Mouse (Mus musculus) liver, embryonic 15.5 days (tissue): ENCODE data around the gene Rab36. TPM values are rescaled to one million over a fixed set of nuclear protein-coding genes. Genes with fewer than 3 reads are reported as not detected.
"Not testable (repeated sequence)": the region's sequence is repeated elsewhere in the genome, so short reads cannot be mapped to it uniquely, and the experiment has no call there.

ENCODE experiments used
- ATAC-seq: fragments of 200-750 bp; cut with Nextera tagmentation; 2 replicates; pipeline ENCODE4 v1.8.0; 2017; ENCODE audit warnings: moderate number of reproducible peaks, mild to moderate bottlenecking, moderate library complexity; ENCODE audit not compliant: insufficient read depth
- H3K27ac ChIP-seq: fragments of 300-500 bp; sonication (generic); replicated peaks from 2 replicates; pipeline ENCODE4 v1.5.1; 2015; ENCODE audit warnings: mild to moderate bottlenecking, inconsistent platforms
- H3K27me3 ChIP-seq: fragments of 300-500 bp; sonication (generic); 2 replicates; pipeline ENCODE4 v1.6.1; 2015; ENCODE audit warnings: mild to moderate bottlenecking, inconsistent platforms
- H3K36me3 ChIP-seq: fragments of 300-500 bp; sonication (generic); replicated peaks from 2 replicates; pipeline ENCODE4 v1.6.1; 2015; ENCODE audit warnings: moderate library complexity, mild to moderate bottlenecking, inconsistent platforms
- H3K4me1 ChIP-seq: fragments of 300-500 bp; sonication (generic); replicated peaks from 2 replicates; pipeline ENCODE4 v1.6.1; 2015; ENCODE audit warnings: inconsistent platforms
- H3K4me2 ChIP-seq: fragments of 300-500 bp; sonication (generic); 2 replicates; pipeline ENCODE4 v1.6.1; 2015; ENCODE audit warnings: moderate library complexity, mild to moderate bottlenecking, inconsistent platforms
- H3K4me3 ChIP-seq: fragments of 300-500 bp; sonication (generic); replicated peaks from 2 replicates; pipeline ENCODE4 v1.5.1; 2015; ENCODE audit warnings: mild to moderate bottlenecking, inconsistent platforms
- H3K9ac ChIP-seq: fragments of 300-500 bp; sonication (generic); 2 replicates; pipeline ENCODE4 v1.6.1; 2015; ENCODE audit warnings: moderate library complexity, mild to moderate bottlenecking, inconsistent platforms
- H3K9me3 ChIP-seq: fragments of 300-500 bp; sonication (generic); replicated peaks from 2 replicates; pipeline ENCODE4 v1.6.1; 2016; ENCODE audit warnings: inconsistent platforms
- WGBS: fragments of 180-500 bp; shearing (Covaris S2); methylation state at CpG from one replicate; pipeline ENCODE4 v1.1.7; 2015; ENCODE audit warnings: mixed read lengths; ENCODE audit not compliant: insufficient replicate concordance; 5-methylcytosine and 5-hydroxymethylcytosine counted together
- polyA plus RNA-seq: library from polyadenylated mRNA; unstranded; fragments of >200 nt; fragmentation: Nextera tagmentation; extraction: Ambion mirVana; gene quantifications from 2 replicates; pipeline ENCODE4 v1.2.1, GENCODE M21; 2015

Gene Rab36
- polyA plus RNA-seq, 1 experiment from 2014 or later = 1.7 TPM

GRCm38 (mm10) chr10:75015465-75015864 lies 21.4 kb upstream of the Rab36 start:
- no peak overlapping the region for H3K4me3 ChIP-seq
- no peaks in the 10 kb centered on the region for H3K4me1 ChIP-seq
- H3K27ac ChIP-seq = no peak overlapping the region
- no peaks in the 10 kb centered on the region for H3K27me3 ChIP-seq
- no peaks in the 10 kb centered on the region for H3K9me3 ChIP-seq
- H3K4me2 ChIP-seq = no peak overlapping the region
- ATAC-seq = no peak
- WGBS = 56% methylated on average over 14 of the region's 14 CpGs
- H3K9ac ChIP-seq = no peak overlapping the region
- no peaks in the 10 kb centered on the region for H3K36me3 ChIP-seq

GRCm38 (mm10) chr10:75016481-75016880 lies 20.4 kb upstream of the Rab36 start:
- Histone ChIP-seq H3K27ac (no peak overlapping the region), H3K36me3 (no peaks in the 10 kb centered on the region), H3K9me3 (no peaks in the 10 kb centered on the region), H3K4me1 (no peaks in the 10 kb centered on the region), H3K9ac (no peak overlapping the region), H3K27me3 (no peaks in the 10 kb centered on the region), H3K4me3 (no peak overlapping the region), H3K4me2 (no peak overlapping the region)
- ATAC-seq = no peak
- WGBS = 74% methylated on average over 4 of the region's 4 CpGs

GRCm38 (mm10) chr10:75020271-75020670 lies 16.6 kb upstream of the Rab36 start:
- Histone ChIP-seq H3K27ac (no peak overlapping the region), H3K9me3 (no peaks in the 10 kb centered on the region), H3K36me3 (no peaks in the 10 kb centered on the region), H3K4me2 (no peak overlapping the region), H3K9ac (no peak overlapping the region), H3K4me1 (no peaks in the 10 kb centered on the region), H3K4me3 (no peak overlapping the region), H3K27me3 (no peaks in the 10 kb centered on the region)
- WGBS = 65% methylated on average over 2 of the region's 2 CpGs
- no peak for ATAC-seq

- Histone ChIP-seq H3K9me3 (no peaks in the 10 kb centered on the region), H3K27ac (no peak overlapping the region), H3K27me3 (no peaks in the 10 kb centered on the region), H3K4me1 (no peaks in the 10 kb centered on the region), H3K9ac (no peak overlapping the region), H3K36me3 (no peaks in the 10 kb centered on the region), H3K4me3 (no peak overlapping the region), H3K4me2 (no peak overlapping the region)
- WGBS = 6% methylated on average over 6 of the region's 6 CpGs
- no peak for ATAC-seq
These were observed 15.7 kb upstream of the Rab36 start for GRCm38 (mm10) chr10:75021138-75021537.

GRCm38 (mm10) chr10:75026491-75026890 lies 10.4 kb upstream of the Rab36 start:
- no peaks in the 10 kb centered on the region for H3K9me3 ChIP-seq
- H3K36me3 ChIP-seq = no peaks in the 10 kb centered on the region
- H3K4me3 ChIP-seq = no peak overlapping the region
- peaks cover 6% of the 10 kb centered on the region; the same call in 1 of the 2 replicates for H3K4me1 ChIP-seq
- H3K27me3 ChIP-seq = no peaks in the 10 kb centered on the region
- H3K9ac ChIP-seq = no peak overlapping the region
- ATAC-seq = no peak
- no peak overlapping the region for H3K27ac ChIP-seq
- H3K4me2 ChIP-seq = no peak overlapping the region
- 60% methylated on average over 8 of the region's 8 CpGs for WGBS

GRCm38 (mm10) chr10:75028743-75029142 lies 8.1 kb upstream of the Rab36 start:
- no peak overlapping the region for H3K9ac ChIP-seq
- H3K4me3 ChIP-seq = no peak overlapping the region
- H3K4me1 ChIP-seq = peaks cover 6% of the 10 kb centered on the region; the same call in 1 of the 2 replicates
- H3K36me3 ChIP-seq = no peaks in the 10 kb centered on the region
- no peak overlapping the region for H3K27ac ChIP-seq
- no peak overlapping the region for H3K4me2 ChIP-seq
- no peak for ATAC-seq
- 28% methylated on average over 8 of the region's 8 CpGs for WGBS
- no peaks in the 10 kb centered on the region for H3K27me3 ChIP-seq
- no peaks in the 10 kb centered on the region for H3K9me3 ChIP-seq

- Histone ChIP-seq H3K4me3 (no peak overlapping the region), H3K4me2 (no peak overlapping the region), H3K9me3 (no peaks in the 10 kb centered on the region), H3K27me3 (no peaks in the 10 kb centered on the region), H3K4me1 (peaks cover 6% of the 10 kb centered on the region; the same call in 1 of the 2 replicates), H3K27ac (no peak overlapping the region), H3K36me3 (no peaks in the 10 kb centered on the region), H3K9ac (no peak overlapping the region)
- WGBS = 44% methylated on average over 3 of the region's 3 CpGs
- no peak for ATAC-seq
These were observed 7.2 kb upstream of the Rab36 start for GRCm38 (mm10) chr10:75029677-75030076.

GRCm38 (mm10) chr10:75030234-75030633 lies 6.6 kb upstream of the Rab36 start:
- H3K9me3 ChIP-seq = no peaks in the 10 kb centered on the region
- no peak overlapping the region for H3K4me3 ChIP-seq
- WGBS = 58% methylated on average over 3 of the region's 3 CpGs
- no peak for ATAC-seq
- H3K9ac ChIP-seq = no peak overlapping the region
- no peak overlapping the region for H3K27ac ChIP-seq
- H3K27me3 ChIP-seq = no peaks in the 10 kb centered on the region
- no peak overlapping the region for H3K4me2 ChIP-seq
- peaks cover 6% of the 10 kb centered on the region; the same call in 1 of the 2 replicates for H3K4me1 ChIP-seq
- H3K36me3 ChIP-seq = no peaks in the 10 kb centered on the region

- no peak for ATAC-seq
- Histone ChIP-seq H3K4me3 (no peak overlapping the region), H3K4me2 (no peak overlapping the region), H3K27ac (no peak overlapping the region), H3K9ac (no peak overlapping the region), H3K36me3 (no peaks in the 10 kb centered on the region), H3K27me3 (no peaks in the 10 kb centered on the region), H3K9me3 (no peaks in the 10 kb centered on the region), H3K4me1 (peaks cover 6% of the 10 kb centered on the region; the same call in 1 of the 2 replicates)
- WGBS = 46% methylated on average over 5 of the region's 5 CpGs
These were observed 5.3 kb upstream of the Rab36 start for GRCm38 (mm10) chr10:75031345-75032114.

- Histone ChIP-seq H3K4me3 (no peak within 1 kb of the TSS), H3K36me3 (no peaks in the 10 kb centered on the region), H3K4me2 (no peak within 1 kb of the TSS), H3K9ac (no peak within 1 kb of the TSS), H3K27me3 (no peaks in the 10 kb centered on the region), H3K4me1 (peaks cover 9% of the 10 kb centered on the region; the same call in 1 of the 2 replicates), H3K9me3 (no peaks in the 10 kb centered on the region), H3K27ac (no peak within 1 kb of the TSS)
- 48% methylated on average over 10 of the region's 10 CpGs for WGBS
- ATAC-seq = no peak
These were observed 4.5 kb upstream of the Rab36 start, which contains the start of gene Rsph14 for GRCm38 (mm10) chr10:75032395-75032794. TSS of gene Rsph14 (minus strand) at chr10:75032586.

- H3K4me1 ChIP-seq = peaks cover 22% of the 10 kb centered on the region
- 4% methylated on average over 1 of the region's 1 CpGs for WGBS
- H3K9me3 ChIP-seq, ATAC-seq, H3K36me3 ChIP-seq, H3K9ac ChIP-seq, H3K4me3 ChIP-seq, H3K27me3 ChIP-seq, H3K27ac ChIP-seq, H3K4me2 ChIP-seq: not testable (repeated sequence)
These were observed 5.2 kb downstream of the Rab36 start for GRCm38 (mm10) chr10:75042060-75042459.
